Mouse (Mus musculus): ENCODE data around the gene Tnni3k.

GRCm38 (mm10) chr3:155002781-155003180 is 52.4 kb downstream of the Tnni3k start:
- TF ChIP-seq GATA1 (IDR thresholded peaks at IDR 0.05; ENCODE audit: borderline replicate concordance, low read length) (no peak), FLI1 (IDR thresholded peaks at IDR 0.05; ENCODE audit: low read length) (no peak)
